Mouse (Mus musculus): ENCODE measurements around the gene Nfrkb.

DNA sequence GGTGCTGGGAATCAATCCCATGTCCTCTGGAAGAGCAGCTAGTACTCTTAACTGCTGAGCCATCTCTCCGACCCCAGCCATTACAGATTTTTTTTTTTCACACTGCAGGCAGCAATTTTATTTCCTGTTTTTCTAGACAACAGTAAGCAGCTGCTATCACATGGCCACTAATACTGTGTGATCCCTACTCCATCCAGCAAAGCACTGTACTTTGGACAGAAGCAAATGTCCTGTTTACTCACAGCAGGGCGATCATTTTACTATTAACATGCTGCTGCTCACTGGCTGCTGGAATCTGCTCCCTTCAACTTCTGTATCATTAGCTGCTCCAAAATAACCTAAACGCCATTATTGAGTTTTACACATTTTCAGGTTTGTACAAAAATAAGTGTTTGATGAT lies 47.4 kb downstream of the Nfrkb start:
- no peak for TF ChIP-seq CTCF (conservative IDR thresholded peaks at IDR 0.05 in 1 of 2, IDR thresholded peaks at IDR 0.05 in 1 of 2; ENCODE audit: low read depth in 2 of 2, low read length in 2 of 2)
- TF ChIP-seq POLR2AphosphoS2 (IDR thresholded peaks at IDR 0.05; ENCODE audit: low read depth, low read length): no peak
- no peak for TF ChIP-seq CHD2 (IDR thresholded peaks at IDR 0.05; ENCODE audit: low read length)
- no peak for TF ChIP-seq UBTF (IDR thresholded peaks at IDR 0.05; ENCODE audit: low read depth, low read length)
- TF ChIP-seq TCF12 (IDR thresholded peaks at IDR 0.05; ENCODE audit: low read depth, low read length): no peak
- no peak for TF ChIP-seq RAD21 (IDR thresholded peaks at IDR 0.05; ENCODE audit: low read depth, low read length)
- no peak for TF ChIP-seq JUN (IDR thresholded peaks at IDR 0.05; ENCODE audit: insufficient read depth, low read depth, low read length)
- no peak for TF ChIP-seq MEF2A (IDR thresholded peaks at IDR 0.05; ENCODE audit: borderline replicate concordance, low read depth, low read length)
- no peak for TF ChIP-seq POLR2A (IDR thresholded peaks at IDR 0.05; ENCODE audit: low read depth, low read length)
- no peak for TF ChIP-seq MAX (IDR thresholded peaks at IDR 0.05; ENCODE audit: low read length)

Data from CH12.LX (cell line).